Mouse (Mus musculus) right cerebral cortex, adult 18-20 months (tissue): Measurements from ENCODE around the gene Mboat7.
"Not testable (repeated sequence)": the region's sequence is repeated elsewhere in the genome, so short reads cannot be mapped to it uniquely, and the experiment has no call there.

Experiments used
- DNase-seq: peaks from one replicate; pipeline ENCODE4 v3.0.0; 2022; ENCODE audit warnings: mixed read lengths

Gene Mboat7

GRCm38 (mm10) chr7:3692987-3693808 lies at the start of gene Mboat7:
Mboat7 (minus strand) TSS chr7:3693523.
- DNase-seq: peak; percentile 96

GRCm38 (mm10) chr7:3732675-3733074 lies 39.4 kb upstream of the Mboat7 start:
- DNase-seq: not testable (repeated sequence)

DNA sequence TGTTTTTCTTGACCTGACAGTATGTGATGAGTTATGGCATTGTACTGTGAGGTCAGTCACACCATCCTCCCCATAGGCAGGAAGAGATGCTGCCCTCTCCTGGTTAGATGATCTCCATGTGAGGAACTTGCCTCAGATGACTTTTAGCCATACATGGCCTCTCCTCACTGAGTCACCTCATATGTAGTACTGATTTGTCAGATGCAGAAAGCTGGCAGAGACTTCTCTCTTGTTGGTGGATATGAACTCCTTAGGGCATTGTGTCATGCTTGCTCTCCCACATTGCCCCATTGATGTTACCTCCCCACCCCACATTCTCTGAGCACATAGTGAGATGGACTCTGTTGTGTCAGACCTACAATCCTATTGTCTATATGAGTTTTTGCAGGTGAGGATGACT lies 32.1 kb upstream of the Mboat7 start:
- DNase-seq: not testable (repeated sequence)

DNA sequence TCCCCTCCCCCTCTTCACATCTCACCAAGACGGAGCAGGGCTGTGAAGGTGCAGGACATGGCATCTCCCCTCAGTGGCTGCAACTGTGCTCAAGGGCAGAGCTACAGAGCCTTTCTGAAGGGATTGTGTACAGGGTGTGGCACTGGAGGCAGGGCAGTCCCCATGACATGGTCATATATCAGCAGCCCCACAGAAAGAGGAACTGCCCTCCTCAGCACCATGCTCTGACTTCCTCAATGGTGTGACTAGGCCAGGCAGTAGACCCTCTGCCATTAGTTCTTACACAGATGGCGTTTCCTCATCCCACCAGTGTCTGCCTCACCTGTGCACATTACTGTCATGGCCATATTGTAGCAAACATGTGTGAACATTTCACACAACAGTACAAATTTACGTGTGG lies 26.9 kb upstream of the Mboat7 start, which contains the start of gene Pirb:
Pirb (minus strand) TSS at position 124 of the 400 bp plus-strand sequence.
- not testable (repeated sequence) for DNase-seq

DNA sequence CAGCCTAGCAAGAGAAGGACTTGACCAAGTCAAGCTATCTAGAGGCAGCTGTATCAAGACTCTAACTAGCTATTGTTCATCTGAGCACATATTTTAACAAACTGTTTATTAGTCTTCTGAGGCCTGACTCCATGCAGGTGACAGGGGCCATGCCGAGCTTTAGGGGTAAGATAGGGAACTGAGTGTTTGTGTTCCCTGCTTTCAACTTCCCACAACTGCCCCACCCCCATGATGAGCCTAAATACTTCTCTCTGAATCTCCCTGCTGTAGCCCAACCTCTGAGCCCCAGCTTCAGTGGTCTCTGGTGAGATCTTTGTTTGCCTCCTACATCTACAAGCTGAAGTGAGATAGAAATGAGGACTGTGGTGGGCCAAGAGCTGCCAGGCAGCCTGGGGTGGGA lies 21.9 kb upstream of the Mboat7 start:
- DNase-seq: no peak

GRCm38 (mm10) chr7:3712264-3712942 lies 19.1 kb upstream of the Mboat7 start:
- DNase-seq: no peak

DNA sequence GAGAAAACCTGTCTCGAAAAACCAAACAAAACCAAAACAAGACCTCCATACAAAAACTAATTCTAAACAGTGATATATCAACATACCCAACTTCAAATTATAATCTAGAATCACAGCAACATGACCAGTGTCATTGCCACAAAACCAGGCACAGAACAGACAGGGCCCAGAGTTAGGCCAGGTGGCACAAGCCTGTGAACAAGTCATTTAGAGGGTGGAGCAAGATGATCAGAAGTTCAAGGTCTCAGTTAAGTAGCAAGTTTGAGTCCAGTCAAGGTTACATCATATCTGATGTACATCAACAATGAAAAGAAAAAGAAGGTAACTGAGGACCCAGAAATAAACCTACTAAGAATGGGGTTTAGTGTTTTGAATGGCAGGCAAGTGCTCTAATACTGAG lies 15.7 kb upstream of the Mboat7 start:
- DNase-seq: no peak

- DNase-seq: not testable (repeated sequence)
These were observed 15.2 kb upstream of the Mboat7 start for GRCm38 (mm10) chr7:3708447-3708980.

DNA sequence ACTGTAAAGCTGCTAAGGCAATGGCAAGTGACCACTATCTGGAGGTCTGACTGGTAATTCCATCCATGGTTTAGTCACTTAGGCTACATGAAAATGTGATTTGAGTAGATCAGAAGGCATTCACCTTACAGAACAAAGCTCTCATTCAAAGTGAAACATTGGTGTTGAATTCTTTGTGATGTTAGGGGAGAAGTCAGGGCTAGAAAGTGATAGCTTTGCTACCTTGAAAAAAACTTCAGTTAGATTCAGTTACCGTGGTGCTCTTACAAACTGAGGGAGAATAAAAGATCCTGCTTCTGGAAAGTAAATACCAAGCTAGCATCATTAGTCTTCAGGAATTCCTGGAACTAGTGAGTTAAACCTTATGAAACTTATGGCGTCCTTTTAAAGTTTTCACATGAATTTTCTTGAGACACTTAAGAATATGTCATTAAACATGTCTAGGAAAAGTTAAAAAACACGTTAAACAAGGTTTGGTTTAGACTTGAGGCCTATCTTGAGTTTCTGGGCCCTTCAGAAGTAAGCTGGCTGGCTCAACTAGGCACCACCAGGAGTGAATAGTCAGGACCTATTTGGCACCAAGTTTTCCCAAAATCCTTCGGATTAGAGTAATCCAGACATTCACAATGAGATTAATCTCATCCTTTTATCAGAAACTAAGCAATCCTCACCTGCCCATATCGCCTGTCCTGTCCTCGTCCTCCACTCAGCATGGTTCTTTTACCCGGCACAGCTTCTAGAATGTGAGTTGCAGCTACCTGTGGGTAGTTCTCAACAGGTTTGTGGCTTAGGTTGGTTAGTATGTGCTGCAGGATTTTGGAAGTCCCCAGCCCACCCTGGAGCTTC lies 14.5 kb upstream of the Mboat7 start:
- no peak for DNase-seq

- DNase-seq: no peak
These were observed 13.7 kb upstream of the Mboat7 start for GRCm38 (mm10) chr7:3707027-3707426.

DNA sequence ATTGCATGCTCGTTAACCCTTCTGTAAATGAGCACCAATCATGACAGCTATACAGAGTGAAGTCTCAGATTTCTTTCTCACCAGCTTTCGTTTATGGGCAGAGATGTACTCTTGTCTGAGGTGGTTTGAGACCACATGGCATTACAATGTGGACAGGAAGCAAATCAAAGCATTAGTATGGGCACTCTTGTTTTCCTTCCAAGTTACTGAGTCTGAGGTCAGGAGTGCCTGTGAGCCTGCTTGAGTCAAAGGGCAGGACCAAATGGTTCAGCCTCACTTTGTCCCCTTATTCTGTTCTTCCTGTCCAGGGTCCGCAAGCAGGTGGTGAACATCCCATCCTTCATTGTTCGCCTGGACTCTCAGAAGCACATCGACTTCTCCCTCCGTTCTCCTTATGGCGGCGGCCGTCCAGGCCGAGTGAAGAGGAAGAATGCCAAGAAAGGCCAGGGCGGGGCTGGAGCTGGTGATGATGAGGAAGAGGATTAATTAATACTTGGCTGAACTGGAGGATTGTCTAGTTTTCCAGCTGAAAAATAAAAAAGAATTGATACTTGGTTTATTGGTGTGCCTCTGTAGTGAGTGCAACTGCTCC lies 13.1 kb upstream of the Mboat7 start:
- no peak for DNase-seq

GRCm38 (mm10) chr7:3705911-3706310 lies 12.6 kb upstream of the Mboat7 start:
- DNase-seq: no peak

DNA sequence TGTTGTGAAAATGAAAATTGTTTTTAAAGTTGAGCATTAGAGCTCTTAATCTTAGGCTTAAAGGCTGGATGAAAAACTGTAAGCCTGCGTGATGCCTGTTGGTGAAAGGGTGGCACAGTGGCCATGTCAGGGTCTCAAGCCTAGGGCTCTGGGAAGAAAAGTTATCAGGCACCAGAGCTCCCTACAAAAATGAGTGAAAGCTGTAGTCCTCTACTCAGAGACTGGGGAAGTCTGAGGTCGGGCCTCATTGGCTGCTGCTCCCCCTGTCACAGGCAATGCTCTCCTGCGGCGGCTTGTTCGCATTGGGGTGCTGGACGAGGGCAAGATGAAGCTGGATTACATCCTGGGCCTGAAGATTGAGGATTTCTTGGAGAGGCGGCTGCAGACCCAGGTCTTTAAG lies 12.1 kb upstream of the Mboat7 start:
- DNase-seq: not testable (repeated sequence)

- DNase-seq: no peak
These were observed 11.2 kb upstream of the Mboat7 start for GRCm38 (mm10) chr7:3704475-3704874.

GRCm38 (mm10) chr7:3703879-3704441 lies 10.6 kb upstream of the Mboat7 start, which contains the start of gene Rps9:
Rps9 (plus strand) TSS chr7:3703993.
- DNase-seq: peak; percentile 97

DNA sequence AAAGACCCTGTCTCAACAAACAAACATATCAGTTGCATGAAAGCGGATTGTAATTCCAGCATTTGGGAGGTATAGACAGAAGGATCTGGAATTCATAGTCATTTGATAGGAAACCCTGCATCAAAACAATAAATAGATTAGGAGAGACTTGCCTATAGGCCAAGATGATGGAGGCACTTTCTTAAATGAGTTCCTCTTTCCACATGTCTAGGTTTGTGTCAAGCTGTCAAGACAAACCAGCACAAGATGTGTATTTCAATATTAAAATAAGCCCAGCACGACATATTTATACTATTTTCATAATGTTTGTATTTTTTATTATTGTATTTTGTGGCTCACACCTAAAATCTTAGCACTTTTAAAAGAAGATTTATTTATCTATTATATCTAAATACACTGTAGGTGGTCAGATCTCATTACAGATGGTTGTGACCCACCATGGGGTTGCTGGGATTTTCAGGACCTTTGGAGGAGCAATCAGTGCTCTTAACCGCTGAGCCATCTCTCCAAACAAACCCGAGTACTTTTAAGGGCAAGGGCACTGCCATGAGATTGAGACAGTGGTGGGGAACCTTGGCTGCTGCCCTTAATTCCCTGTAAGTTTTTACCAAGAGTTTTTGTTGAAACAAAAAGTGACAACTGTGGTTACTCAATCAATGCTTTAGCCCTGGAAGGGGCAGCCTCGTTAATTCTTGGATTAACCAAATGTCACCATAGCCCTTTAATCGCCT lies 10.0 kb upstream of the Mboat7 start:
- no peak for DNase-seq

DNA sequence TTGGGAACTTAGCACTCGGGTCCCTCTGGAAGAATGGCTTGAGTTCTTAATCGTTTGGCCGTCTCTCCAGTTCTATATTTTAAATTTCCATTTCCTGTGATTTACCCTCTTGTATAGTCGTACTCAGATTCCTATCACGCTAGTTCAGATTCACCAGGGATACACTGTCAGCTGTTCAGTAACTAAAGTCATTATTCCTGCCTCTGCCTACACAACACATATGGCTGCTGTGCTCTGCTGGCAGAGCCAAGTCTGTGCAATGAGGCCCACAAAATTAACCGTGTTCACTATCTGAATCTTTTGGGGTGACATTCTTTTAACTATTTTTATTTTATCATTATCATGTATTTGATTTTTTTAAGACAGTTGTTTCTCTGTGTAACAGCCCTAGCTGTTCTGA lies 5.1 kb upstream of the Mboat7 start:
- peak; percentile 35 for DNase-seq

GRCm38 (mm10) chr7:3694949-3695305 lies 1.6 kb upstream of the Mboat7 start:
- DNase-seq: not testable (repeated sequence)

DNA sequence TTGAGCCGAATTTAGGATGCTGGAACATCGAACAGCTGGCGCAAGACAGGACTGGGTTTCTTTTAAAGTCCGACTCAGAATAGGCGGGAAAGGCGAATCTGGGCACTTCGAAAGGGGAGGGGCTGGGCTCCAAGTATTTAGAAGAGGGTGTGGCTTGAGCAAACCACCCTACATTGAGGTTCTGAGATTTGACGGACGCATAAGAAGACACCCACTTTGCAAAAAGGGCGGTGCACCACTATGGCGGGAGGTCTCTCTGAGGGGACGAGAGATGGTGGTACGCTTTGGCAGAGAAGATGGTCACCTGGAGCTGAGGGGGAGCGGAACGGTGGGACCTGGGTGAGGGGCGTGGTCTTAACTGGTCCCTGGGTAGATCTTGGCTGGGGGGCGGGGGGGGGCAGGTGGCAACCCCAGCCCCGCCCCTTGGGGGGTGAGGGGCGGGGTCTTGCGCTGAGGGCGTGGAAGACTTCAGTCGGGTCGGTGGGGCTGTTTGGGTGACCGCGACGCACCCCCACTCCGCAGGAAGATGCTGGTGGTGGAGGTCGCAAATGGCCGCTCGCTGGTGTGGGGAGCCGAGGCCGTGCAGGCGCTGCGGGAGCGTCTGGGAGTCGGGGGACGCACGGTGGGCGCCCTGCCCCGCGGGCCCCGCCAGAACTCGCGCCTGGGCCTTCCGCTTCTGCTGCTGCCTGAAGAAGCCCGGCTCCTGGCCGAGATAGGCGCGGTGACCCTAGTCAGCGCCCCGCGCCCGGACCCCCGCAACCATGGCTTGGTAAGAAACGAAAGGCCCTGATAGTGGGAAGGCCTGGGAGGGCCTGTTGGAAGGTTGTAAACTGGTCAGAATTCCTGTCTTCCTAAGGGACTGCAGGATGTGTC lies 989 bp upstream of the Mboat7 start:
- peak; percentile 54 for DNase-seq

- DNase-seq: no peak
These were observed 419 bp upstream of the Mboat7 start for GRCm38 (mm10) chr7:3693809-3694075.
